Mouse (Mus musculus) cerebellum, adult 2 months (tissue): ENCODE data around the gene Slc35b1.

Experiments used
- CTCF ChIP-seq: fragments of 200-500 bp; IDR thresholded peaks from 2 replicates; pipeline ENCODE4 v1.5.1; 2011; ENCODE audit warnings: low read depth, mild to moderate bottlenecking, control low read depth, low read length, moderate library complexity, borderline replicate concordance; ENCODE audit not compliant: insufficient read depth
- POLR2A ChIP-seq: fragments of 200-500 bp; IDR thresholded peaks from 2 replicates; pipeline ENCODE4 v1.6.1; 2011; ENCODE audit warnings: low read length, control low read depth, borderline replicate concordance; ENCODE audit not compliant: insufficient read depth

GRCm38 (mm10) chr11:95336568-95337128, 47.8 kb upstream of the Slc35b1 start, which contains the start of gene Fam117a:
- TF ChIP-seq POLR2A, result no peak
- TF ChIP-seq CTCF, result no peak
